Comparison of ENCODE assay signal across 9 mouse cellular contexts in the genomic region with DNA sequence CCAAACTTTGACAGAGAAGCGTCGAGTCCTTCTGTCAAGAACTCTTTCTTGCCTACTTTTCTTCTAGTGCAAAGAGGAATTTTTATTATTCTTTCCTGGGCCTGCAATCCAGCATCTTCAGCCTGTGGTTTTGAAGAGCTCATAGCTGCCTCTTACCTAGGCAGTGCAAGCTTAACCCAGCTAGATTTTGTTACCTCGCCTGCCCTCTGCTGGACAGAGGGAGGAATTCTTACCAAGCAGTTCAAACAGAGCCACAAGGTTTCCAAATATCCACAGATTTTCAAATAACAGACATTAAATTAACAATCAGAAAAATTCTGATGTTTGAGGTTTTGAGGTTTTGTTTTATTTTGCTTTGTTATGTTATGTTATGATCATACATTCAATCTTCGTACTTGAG.
DNase-seq lines count a peak whose midpoint lies in the region; ATAC-seq lines count a peak whose summit lies in the region.
"Had no signal": no experiment of that assay in that cellular context is flagged by ENCODE, and none has a peak within 500 bp of the region (broad histone marks: within the 10 kb centered on the region; RNA-seq: fewer than 3 reads in every experiment).

No protein-coding gene starts in this region.

- intact Hi-C loops in left cerebral cortex, postnatal 4 days (cut with DNase I), result no loop called here

- H3K36me3 ChIP-seq in intestine, embryonic 14.5 days (ENCODE audit: control insufficient read depth, insufficient read depth, low read length), result no peaks in the 10 kb centered on the region
- no peaks in the 10 kb centered on the region for H3K36me3 ChIP-seq in intestine, embryonic 16.5 days (ENCODE audit: control insufficient read depth, insufficient read depth, low read length)
- H3K36me3 ChIP-seq in forebrain, embryonic 12.5 days (replicated peaks), result no peaks in the 10 kb centered on the region
- no peaks in the 10 kb centered on the region for H3K36me3 ChIP-seq in neural tube, embryonic 11.5 days (ENCODE audit: control insufficient read depth, insufficient read depth, low read length)
- H3K36me3 ChIP-seq: embryonic facial prominence, embryonic 13.5 days had no signal

- peak; percentile 87 for DNase-seq in intestine, embryonic 14.5 days (ENCODE audit: low spot score)
- DNase-seq in c-Kit-positive CD71-positive TER-119-positive erythroid progenitor cells, embryonic 14.5 days (ENCODE audit: low spot score), result peak; percentile 43
- peak; percentile 71 for DNase-seq in hindlimb bud, embryonic 11.5 days (ENCODE audit: extremely low spot score, low read depth, low spot score)
- peak; percentile 73 for DNase-seq in left cerebral cortex, postnatal 4 days
- DNase-seq in neural tube, embryonic 11.5 days (ENCODE audit: low spot score), result peak; percentile 71
- DNase-seq in testis, postnatal 14 days (ENCODE audit: low spot score), result peak; percentile 13

- no peaks in the 10 kb centered on the region for H3K9me3 ChIP-seq in intestine, embryonic 14.5 days (ENCODE audit: control insufficient read depth, low read length)
- H3K9me3 ChIP-seq in intestine, embryonic 16.5 days (ENCODE audit: control insufficient read depth, low read length), result no peaks in the 10 kb centered on the region
- no peaks in the 10 kb centered on the region for H3K9me3 ChIP-seq in forebrain, embryonic 12.5 days
- no peaks in the 10 kb centered on the region for H3K9me3 ChIP-seq in neural tube, embryonic 11.5 days (ENCODE audit: control insufficient read depth, low read length)
- H3K9me3 ChIP-seq: embryonic facial prominence, embryonic 13.5 days had no signal

- H3K4me2 ChIP-seq in intestine, embryonic 14.5 days (ENCODE audit: low read length), result no peak overlapping the region
- H3K4me2 ChIP-seq in intestine, embryonic 16.5 days (ENCODE audit: low read depth, low read length), result no peak overlapping the region
- H3K4me2 ChIP-seq in forebrain, embryonic 12.5 days, result no peak overlapping the region
- H3K4me2 ChIP-seq in neural tube, embryonic 11.5 days (ENCODE audit: low read depth), result no peak overlapping the region
- H3K4me2 ChIP-seq: embryonic facial prominence, embryonic 13.5 days had no signal

- H3K27ac ChIP-seq in intestine, embryonic 14.5 days (ENCODE audit: low read depth), result no peak overlapping the region
- no peak overlapping the region for H3K27ac ChIP-seq in intestine, embryonic 16.5 days (ENCODE audit: low read length)
- H3K27ac ChIP-seq in forebrain, embryonic 12.5 days, result no peak overlapping the region
- no peak overlapping the region for H3K27ac ChIP-seq in neural tube, embryonic 11.5 days (ENCODE audit: low read depth, low read length)
- H3K27ac ChIP-seq: embryonic facial prominence, embryonic 13.5 days had no signal

- H3K4me3 ChIP-seq in intestine, embryonic 14.5 days (ENCODE audit: low read depth, low read length), result no peak overlapping the region
- no peak overlapping the region for H3K4me3 ChIP-seq in intestine, embryonic 16.5 days (ENCODE audit: low read length)
- no peak overlapping the region for H3K4me3 ChIP-seq in forebrain, embryonic 12.5 days (replicated peaks)
- no peak overlapping the region for H3K4me3 ChIP-seq in neural tube, embryonic 11.5 days (ENCODE audit: low read depth, low read length)
- H3K4me3 ChIP-seq: embryonic facial prominence, embryonic 13.5 days had no signal

- 0 out of 2 replicates have a peak, but pooled peaks have one; percentile 60 for ATAC-seq in intestine, embryonic 14.5 days (replicated peaks; ENCODE audit: low FRiP score, low TSS enrichment, low read depth)
- no peak for ATAC-seq in intestine, embryonic 16.5 days
- 0 out of 2 replicates have a peak, but pooled peaks have one; percentile 69 for ATAC-seq in forebrain, embryonic 12.5 days (ENCODE audit: low FRiP score)
- no peak for ATAC-seq in neural tube, embryonic 11.5 days (ENCODE audit: insufficient read depth, low FRiP score, low TSS enrichment)

- 23% methylated on average over 4 of the region's 4 CpGs for WGBS in intestine, embryonic 14.5 days
- WGBS in intestine, embryonic 16.5 days, result 23% methylated on average over 4 of the region's 4 CpGs
- WGBS in forebrain, embryonic 12.5 days, result 27% methylated on average over 4 of the region's 4 CpGs
- WGBS in neural tube, embryonic 11.5 days, result 25% methylated on average over 4 of the region's 4 CpGs

- H3K9ac ChIP-seq in intestine, embryonic 14.5 days (ENCODE audit: low read length), result no peak overlapping the region
- no peak overlapping the region for H3K9ac ChIP-seq in intestine, embryonic 16.5 days (ENCODE audit: low read depth, low read length)
- no peak overlapping the region for H3K9ac ChIP-seq in forebrain, embryonic 12.5 days
- no peak overlapping the region for H3K9ac ChIP-seq in neural tube, embryonic 11.5 days (ENCODE audit: low read length)
- H3K9ac ChIP-seq: embryonic facial prominence, embryonic 13.5 days had no signal

- no peaks in the 10 kb centered on the region for H3K27me3 ChIP-seq in intestine, embryonic 14.5 days (replicated peaks; ENCODE audit: control insufficient read depth, insufficient read depth, low read length)
- H3K27me3 ChIP-seq in intestine, embryonic 16.5 days (replicated peaks; ENCODE audit: control insufficient read depth, insufficient read depth, low read length), result no peaks in the 10 kb centered on the region
- no peaks in the 10 kb centered on the region for H3K27me3 ChIP-seq in forebrain, embryonic 12.5 days
- H3K27me3 ChIP-seq in neural tube, embryonic 11.5 days (ENCODE audit: control insufficient read depth, insufficient read depth, low read length), result no peaks in the 10 kb centered on the region
- H3K27me3 ChIP-seq: embryonic facial prominence, embryonic 13.5 days had no signal

- no peaks in the 10 kb centered on the region for H3K4me1 ChIP-seq in intestine, embryonic 14.5 days (replicated peaks; ENCODE audit: control insufficient read depth, insufficient read depth, low read length)
- H3K4me1 ChIP-seq in intestine, embryonic 16.5 days (ENCODE audit: control insufficient read depth, insufficient read depth, low read length), result no peaks in the 10 kb centered on the region
- no peaks in the 10 kb centered on the region for H3K4me1 ChIP-seq in forebrain, embryonic 12.5 days
- no peaks in the 10 kb centered on the region for H3K4me1 ChIP-seq in neural tube, embryonic 11.5 days (ENCODE audit: control insufficient read depth, insufficient read depth, low read length)
- H3K4me1 ChIP-seq: embryonic facial prominence, embryonic 13.5 days had no signal

Comparison
In these comparisons a context has a peak if more than half of its experiments do, and no peak if none do; other contexts are left out.
1. ATAC-seq: peak in intestine, embryonic 14.5 days (single experiment) and forebrain, embryonic 12.5 days (single experiment); none in intestine, embryonic 16.5 days (single experiment) and neural tube, embryonic 11.5 days (single experiment).
2. DNase-seq: peak in every context shown above with its lines; median percentile 87 in intestine, embryonic 14.5 days; 73 in left cerebral cortex, postnatal 4 days; 71 in hindlimb bud, embryonic 11.5 days; 71 in neural tube, embryonic 11.5 days; 43 in c-Kit-positive CD71-positive TER-119-positive erythroid progenitor cells, embryonic 14.5 days; 13 in testis, postnatal 14 days.